Mouse (Mus musculus) CH12.LX (cell line): ENCODE measurements around the gene Srprb. TPM values are rescaled to one million over a fixed set of nuclear protein-coding genes. Genes with fewer than 3 reads are reported as not detected.
A peak's percentile ranks its signal among the peaks of the same experiment; 100 is the strongest.

Source experiments
- DNase-seq: peaks from one replicate; pipeline ENCODE4 v3.0.0-alpha.2; 2013; ENCODE audit errors: extremely low read depth
- H3K27ac ChIP-seq: 2 replicates; pipeline ENCODE4 v1.5.1; 2012; ENCODE audit warnings: low read depth, mild to moderate bottlenecking, control low read depth, moderate library complexity; ENCODE audit not compliant: insufficient read depth
- H3K27me3 ChIP-seq: replicated peaks from 2 replicates; pipeline ENCODE3; 2012; ENCODE audit warnings: inconsistent platforms
- H3K36me3 ChIP-seq, 2 experiments: replicated peaks in 1 of 2; 2 replicates each; pipeline versions ENCODE3 to v1.6.1; 2012; ENCODE audit warnings: inconsistent platforms in 1 of 2, low read length in 1 of 2, mild to moderate bottlenecking in 1 of 2, mixed read lengths in 1 of 2, moderate library complexity in 1 of 2; ENCODE audit not compliant: control insufficient read depth in 1 of 2, insufficient read depth in 1 of 2
- H3K4me1 ChIP-seq, 2 experiments: 2 replicates each; pipeline ENCODE4 v1.6.1; 2012; ENCODE audit warnings: inconsistent platforms in 1 of 2, moderate library complexity in 1 of 2; ENCODE audit not compliant: insufficient read depth in 2 of 2, control insufficient read depth in 1 of 2
- H3K4me2 ChIP-seq: 2 replicates; pipeline ENCODE4 v1.6.1; 2012; ENCODE audit warnings: low read depth, mild to moderate bottlenecking, control low read depth; ENCODE audit not compliant: poor library complexity, insufficient read depth, severe bottlenecking
- H3K4me3 ChIP-seq, 3 experiments: fragments of 150-350 bp in 1 of 3; sonication (generic) in 1 of 3; replicated peaks in 1 of 3; 2 replicates each; pipeline versions ENCODE3 to v1.5.1; 2011 to 2012; ENCODE audit warnings: low read depth in 2 of 3, low read length in 2 of 3, mild to moderate bottlenecking in 2 of 3, moderate library complexity in 2 of 3, control low read depth in 1 of 3, improper control_type of control experiment in 1 of 3, inconsistent platforms in 1 of 3, mixed read lengths in 1 of 3; ENCODE audit not compliant: poor library complexity in 1 of 3
- H3K79me2 ChIP-seq: replicated peaks from 2 replicates; pipeline ENCODE4 v1.6.1; 2012; ENCODE audit warnings: mild to moderate bottlenecking, moderate library complexity; ENCODE audit not compliant: control insufficient read depth, poor library complexity, insufficient read depth, severe bottlenecking; ENCODE audit errors: extremely low read depth
- H3K9ac ChIP-seq: 2 replicates; pipeline ENCODE4 v1.6.1; 2012; ENCODE audit warnings: low read depth, mild to moderate bottlenecking, control low read depth, moderate library complexity; ENCODE audit not compliant: insufficient read depth
- H3K9me3 ChIP-seq: replicated peaks from 2 replicates; pipeline ENCODE3; 2012; ENCODE audit warnings: low read length, inconsistent platforms, mixed read lengths
- BHLHE40 ChIP-seq: IDR thresholded peaks from 2 replicates; pipeline ENCODE4 v1.6.1; 2011; ENCODE audit warnings: mild to moderate bottlenecking, low read depth, low read length, improper control_type of control experiment
- CHD1 ChIP-seq: IDR thresholded peaks from 2 replicates; pipeline ENCODE4 v1.6.1; 2012; ENCODE audit warnings: low read depth, low read length, improper control_type of control experiment, inconsistent platforms
- MAX ChIP-seq: IDR thresholded peaks from 2 replicates; pipeline ENCODE4 v1.6.1; 2011; ENCODE audit warnings: low read length, improper control_type of control experiment
- MYC ChIP-seq: IDR thresholded peaks from 2 replicates; pipeline ENCODE4 v1.6.1; 2011; ENCODE audit warnings: low read depth, mild to moderate bottlenecking, improper control_type of control experiment, low read length
- POLR2A ChIP-seq: IDR thresholded peaks from 2 replicates; pipeline ENCODE4 v1.6.1; 2011; ENCODE audit warnings: low read depth, mild to moderate bottlenecking, improper control_type of control experiment, low read length
- UBTF ChIP-seq: IDR thresholded peaks from 2 replicates; pipeline ENCODE4 v1.6.1; 2012; ENCODE audit warnings: low read depth, mild to moderate bottlenecking, inconsistent platforms, low read length, improper control_type of control experiment, moderate library complexity
- USF2 ChIP-seq: conservative IDR thresholded peaks from 2 replicates; pipeline ENCODE4 v1.6.1; 2011; ENCODE audit warnings: low read depth, low read length, improper control_type of control experiment
- ZNF384 ChIP-seq: IDR thresholded peaks from 2 replicates; pipeline ENCODE4 v1.6.1; 2012; ENCODE audit warnings: low read depth, low read length, improper control_type of control experiment, inconsistent platforms
- dilution Hi-C: fragments of 300-500 bp; cut with MboI; formaldehyde crosslinking; loops from 2 replicates; pipeline ENCODE4 v1.14.3; 2020; ENCODE audit warnings: low sequenced_read_pairs; ENCODE audit not compliant: extremely low pct_unique_long_range_greater_than_20kb, extremely low pct_ligation_motif_present
- in situ Hi-C: fragments of 300-500 bp; cut with MboI; formaldehyde crosslinking; loops from 3 replicates; pipeline ENCODE4 v1.14.3; 2019; ENCODE audit warnings: low sequenced_read_pairs, low pct_ligation_motif_present, low pct_unique_long_range_greater_than_20kb, mixed read lengths
- polyA plus RNA-seq: library from polyadenylated mRNA; unstranded; fragments of >175 nt; gene quantifications from 2 replicates; pipeline ENCODE4 v1.2.1, GENCODE M21; 2012; ENCODE audit warnings: low read depth; ENCODE audit not compliant: insufficient read length
- total RNA-seq, 2 experiments: library from RNA; depleted of rRNA; stranded (reverse); fragments of 300-350 nt in 1 of 2; fragments of >200 nt in 1 of 2; gene quantifications; 2 replicates each; pipeline ENCODE4 v1.2.3; 2012 to 2014

Srprb gene
- total and polyA plus RNA-seq, 3 experiments = 39.5 to 67.2 (median 59.7) TPM

DNA sequence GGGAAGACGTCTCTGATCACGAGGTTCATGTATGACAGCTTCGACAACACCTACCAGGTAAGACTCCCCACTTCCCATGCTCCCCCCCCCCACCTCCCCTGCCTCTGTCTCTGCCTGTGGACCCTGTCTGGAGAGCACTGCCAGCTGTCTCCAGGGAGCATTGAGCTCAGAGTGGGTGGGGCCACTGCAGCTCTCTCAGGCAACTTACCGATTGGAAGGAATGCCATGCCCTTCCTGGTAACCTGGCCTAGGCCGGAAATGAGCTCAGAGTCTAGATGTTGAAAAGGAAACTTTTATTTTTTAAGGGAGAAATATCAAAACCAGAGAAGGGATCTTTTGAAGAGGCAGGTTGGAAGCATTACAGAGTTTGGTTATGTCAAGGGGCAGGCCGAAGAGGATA, 61.6 kb downstream of the Srprb start:
- Histone ChIP-seq H3K36me3 (no peaks in the 10 kb centered on the region), H3K9me3 (no peaks in the 10 kb centered on the region), H3K4me1 (peaks cover 26 to 68% of the 10 kb centered on the region in 2 experiments), H3K27me3 (no peaks in the 10 kb centered on the region), H3K9ac (no peak overlapping the region), H3K79me2 (no peaks in the 10 kb centered on the region), H3K4me2 (no peak overlapping the region), H3K27ac (no peak overlapping the region), H3K4me3 (no peak overlapping the region)
- dilution Hi-C loops (no loop called here), in situ Hi-C loops (no loop called here)
- DNase-seq = no peak
- TF ChIP-seq MAX (no peak), CHD1 (no peak), ZNF384 (no peak), MYC (no peak), BHLHE40 (no peak)

DNA sequence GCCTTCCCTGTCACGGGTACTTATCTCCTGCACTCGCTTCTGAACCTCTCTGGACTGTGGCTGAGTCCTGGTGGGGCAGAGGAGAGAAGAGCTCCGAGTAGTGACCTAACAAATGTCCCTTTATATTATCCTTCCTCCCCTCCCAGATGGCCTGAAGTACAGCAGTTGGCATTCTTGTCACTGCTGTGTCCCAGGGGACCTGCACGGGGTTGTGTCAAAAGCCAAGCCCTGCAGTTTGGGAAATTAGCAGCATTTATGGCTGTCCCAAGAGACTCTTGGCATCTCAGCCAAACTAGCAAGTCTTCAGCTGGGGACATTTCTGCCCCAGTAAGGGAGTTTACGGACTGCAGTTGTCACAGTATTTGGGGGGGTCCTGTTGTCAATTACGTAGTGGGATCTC, 62.5 kb downstream of the Srprb start:
- Histone ChIP-seq H3K9me3 (no peaks in the 10 kb centered on the region), H3K4me2 (0 out of 2 replicates have a peak overlapping the region, but pooled peaks have one; percentile 39), H3K4me3 (no peak overlapping the region), H3K27me3 (no peaks in the 10 kb centered on the region), H3K9ac (no peak overlapping the region), H3K79me2 (no peaks in the 10 kb centered on the region), H3K36me3 (no peaks in the 10 kb centered on the region), H3K4me1 (peaks cover 30 to 66% of the 10 kb centered on the region in 2 experiments), H3K27ac (no peak overlapping the region)
- DNase-seq = no peak
- no peak for TF ChIP-seq USF2
- TF ChIP-seq UBTF = no peak
- TF ChIP-seq POLR2A = no peak
- dilution Hi-C loops = no loop called here
- in situ Hi-C loops = no loop called here

Other genes with a start within 250 kb of the Srprb start
- not detected in 2 replicates for gene Slco2a1, start 213.4 kb downstream of the Srprb start, total RNA-seq (2012; rRNA removed)
- not detected in 2 replicates for gene Slco2a1, start 213.4 kb downstream of the Srprb start, total RNA-seq (2014; rRNA removed)
- gene Slco2a1, start 213.4 kb downstream of the Srprb start, polyA plus RNA-seq = 0.14 and 0.16 TPM in 2 replicates
- gene Rab6b, start 90.3 kb downstream of the Srprb start, total RNA-seq (2012; rRNA removed) = 0.04 TPM in 1 of 2 replicates, not detected in the other
- gene Rab6b, start 90.3 kb downstream of the Srprb start, total RNA-seq (2014; rRNA removed) = not detected in 2 replicates
- gene Rab6b, start 90.3 kb downstream of the Srprb start, polyA plus RNA-seq = 0.11 and 0.19 TPM in 2 replicates
- not detected in 2 replicates for gene Gm20425, start 28.2 kb upstream of the Srprb start, total RNA-seq (2012; rRNA removed)
- not detected in 2 replicates for gene Gm20425, start 28.2 kb upstream of the Srprb start, total RNA-seq (2014; rRNA removed)
- gene Gm20425, start 28.2 kb upstream of the Srprb start, polyA plus RNA-seq = not detected in 2 replicates
- gene Trf, start 28.3 kb upstream of the Srprb start, total RNA-seq (2012; rRNA removed) = not detected in 2 replicates
- not detected in 2 replicates for gene Trf, start 28.3 kb upstream of the Srprb start, total RNA-seq (2014; rRNA removed)
- not detected in 2 replicates for gene Trf, start 28.3 kb upstream of the Srprb start, polyA plus RNA-seq
- gene 1300017J02Rik, start 102.9 kb upstream of the Srprb start, total RNA-seq (2012; rRNA removed) = 0.80 and 0.81 TPM in 2 replicates
- 0.57 TPM in 1 of 2 replicates, not detected in the other for gene 1300017J02Rik, start 102.9 kb upstream of the Srprb start, total RNA-seq (2014; rRNA removed)
- gene 1300017J02Rik, start 102.9 kb upstream of the Srprb start, polyA plus RNA-seq = 0.46 and 0.59 TPM in 2 replicates
- 95.0 and 104 TPM in 2 replicates for gene Topbp1, start 103.1 kb upstream of the Srprb start, total RNA-seq (2012; rRNA removed)
- gene Topbp1, start 103.1 kb upstream of the Srprb start, total RNA-seq (2014; rRNA removed) = 104 and 113 TPM in 2 replicates
- gene Topbp1, start 103.1 kb upstream of the Srprb start, polyA plus RNA-seq = 141 and 152 TPM in 2 replicates
- 189 and 263 TPM in 2 replicates for gene Cdv3, start 163.7 kb upstream of the Srprb start, total RNA-seq (2012; rRNA removed)
- 281 and 312 TPM in 2 replicates for gene Cdv3, start 163.7 kb upstream of the Srprb start, total RNA-seq (2014; rRNA removed)
- gene Cdv3, start 163.7 kb upstream of the Srprb start, polyA plus RNA-seq = 341 and 343 TPM in 2 replicates